In genomic region chr8:13373151-13373662, GRCm38 (mm10) we compare ENCODE assay signal across 17 mouse cellular contexts. TPM values are rescaled to one million over a fixed set of nuclear protein-coding genes. Genes with fewer than 3 reads are reported as not detected.
A peak's percentile ranks its signal among the peaks of the same experiment; 100 is the strongest.
DNase-seq lines count a peak whose midpoint lies in the region; ATAC-seq and TF ChIP-seq lines count a peak whose summit lies in the region.
"Had no signal": no experiment of that assay in that cellular context is flagged by ENCODE, and none has a peak within 500 bp of the region (broad histone marks: within the 10 kb centered on the region; RNA-seq: fewer than 3 reads in every experiment).

No protein-coding gene starts in this region.

- TF ChIP-seq CTCF in layer of hippocampus, adult 2 months (conservative IDR thresholded peaks at IDR 0.05), result no peak

- WGBS in heart, embryonic 13.5 days, result 69% methylated on average over 8 of the region's 8 CpGs
- WGBS in liver, embryonic 13.5 days (ENCODE audit: insufficient replicate concordance), result 76% methylated on average over 8 of the region's 8 CpGs

- H3K9ac ChIP-seq in heart, embryonic 13.5 days, result no peak overlapping the region
- no peak overlapping the region for H3K9ac ChIP-seq in ES-E14 (ENCODE audit: insufficient read depth, low read depth, low read length, poor library complexity, severe bottlenecking)
- no peak overlapping the region for H3K9ac ChIP-seq in liver, embryonic 13.5 days
- H3K9ac ChIP-seq: neural tube, embryonic 15.5 days had no signal

- no peak overlapping the region for H3K4me3 ChIP-seq in heart, embryonic 13.5 days
- no peak overlapping the region for H3K4me3 ChIP-seq in ES-E14 (ENCODE audit: insufficient read depth in 1 of 2, low read depth in 1 of 2, low read length in 2 of 2, poor library complexity in 1 of 2, severe bottlenecking in 1 of 2)
- H3K4me3 ChIP-seq in liver, embryonic 13.5 days (replicated peaks), result no peak overlapping the region
- no peak overlapping the region for H3K4me3 ChIP-seq in layer of hippocampus, adult 2 months
- H3K4me3 ChIP-seq: neural tube, embryonic 15.5 days had no signal

- no peak overlapping the region for H3K4me2 ChIP-seq in heart, embryonic 13.5 days
- H3K4me2 ChIP-seq in liver, embryonic 13.5 days, result no peak overlapping the region
- H3K4me2 ChIP-seq: neural tube, embryonic 15.5 days had no signal

- H3K27ac ChIP-seq in heart, embryonic 13.5 days (replicated peaks), result no peak overlapping the region
- H3K27ac ChIP-seq in ES-E14 (ENCODE audit: insufficient read depth, low read depth, low read length, poor library complexity, severe bottlenecking), result no peak overlapping the region
- H3K27ac ChIP-seq in liver, embryonic 13.5 days, result peak overlapping the region; percentile 31; the same call in 1 of the 2 replicates
- H3K27ac ChIP-seq in layer of hippocampus, adult 2 months, result no peak overlapping the region
- H3K27ac ChIP-seq: neural tube, embryonic 15.5 days had no signal

- H3K4me1 ChIP-seq in heart, embryonic 13.5 days, result no peaks in the 10 kb centered on the region
- H3K4me1 ChIP-seq in ES-E14 (ENCODE audit: control insufficient read depth in 2 of 2, insufficient read depth in 2 of 2, low read length in 2 of 2, poor library complexity in 1 of 2), result no peaks in the 10 kb centered on the region
- H3K4me1 ChIP-seq in liver, embryonic 13.5 days (replicated peaks), result no peaks in the 10 kb centered on the region
- H3K4me1 ChIP-seq: neural tube, embryonic 15.5 days had no signal

- in situ Hi-C loops in ES-E14 (cut with MboI; ENCODE audit: low sequenced_read_pairs in 2 of 2, unreplicated experiment in 2 of 2), result no loop called here

- H3K36me3 ChIP-seq in heart, embryonic 13.5 days, result peaks cover 94% of the 10 kb centered on the region
- H3K36me3 ChIP-seq in ES-E14 (ENCODE audit: control insufficient read depth, insufficient read depth, low read length, poor library complexity, severe bottlenecking), result peaks cover 78% of the 10 kb centered on the region
- peaks cover 95% of the 10 kb centered on the region for H3K36me3 ChIP-seq in liver, embryonic 13.5 days

- ATAC-seq in heart, embryonic 13.5 days (ENCODE audit: extremely low read depth, insufficient number of reproducible peaks, low FRiP score, low TSS enrichment), result peak; percentile 44; the same call in 1 of the 2 replicates
- ATAC-seq in liver, embryonic 13.5 days (ENCODE audit: low read depth), result peak; percentile 55

- H3K27me3 ChIP-seq in heart, embryonic 13.5 days (replicated peaks), result no peaks in the 10 kb centered on the region
- no peaks in the 10 kb centered on the region for H3K27me3 ChIP-seq in liver, embryonic 13.5 days
- H3K27me3 ChIP-seq: neural tube, embryonic 15.5 days had no signal

- DNase-seq in heart, adult 18-20 months, result no peak
- DNase-seq in ES-E14 (ENCODE audit: low read depth, low spot score), result no peak
- peak; percentile 57 for DNase-seq in adrenal gland, postnatal 10 days
- peak; percentile 25 for DNase-seq in liver, embryonic 13.5 days
- DNase-seq in left cerebral cortex, postnatal 14 days (ENCODE audit: low spot score in 2 of 2), result no peak
- DNase-seq in layer of hippocampus, adult 2 months (ENCODE audit: low spot score in 2 of 2), result no peak
- DNase-seq in left cerebral cortex, postnatal 25 days (ENCODE audit: low spot score in 2 of 2), result no peak
- DNase-seq: heart, postnatal 4 days; kidney, adult 18-20 months; thymus, adult 18-20 months had no signal

- intact Hi-C loops in left cerebral cortex, postnatal 14 days (cut with DNase I), result no loop called here
- intact Hi-C loops in left cerebral cortex, postnatal 25 days (cut with DNase I), result no loop called here

- H3K9me3 ChIP-seq in heart, embryonic 13.5 days, result no peaks in the 10 kb centered on the region
- H3K9me3 ChIP-seq in ES-E14 (ENCODE audit: control insufficient read depth, insufficient read depth, low read depth, low read length), result no peaks in the 10 kb centered on the region
- H3K9me3 ChIP-seq in liver, embryonic 13.5 days (replicated peaks), result no peaks in the 10 kb centered on the region
- H3K9me3 ChIP-seq: neural tube, embryonic 15.5 days had no signal

TF ChIP-seq in ES-E14, 5 proteins besides CTCF, POLR2A, EP300 and RAD21:
- TF ChIP-seq HCFC1 (IDR thresholded peaks at IDR 0.05; ENCODE audit: borderline replicate concordance, insufficient read depth, low read length), result no peak
- peak; percentile 82 for TF ChIP-seq MAFK (IDR thresholded peaks at IDR 0.05; ENCODE audit: insufficient read depth, low read depth, low read length)

RNA-seq across cellular contexts. Expression of gene Atp4b, which starts 23.4 kb away (rescaled TPM):
- polyA plus RNA-seq in heart, embryonic 13.5 days (2015; fragmentation: Nextera tagmentation; extraction: Ambion mirVana), result 0.13 TPM in 1 of 2 replicates, not detected in the other
- under 1 TPM in 1 of 2 experiments, not detected in 1; 0.44 TPM for total RNA-seq in heart, adult 18-20 months (2021)
- total RNA-seq in ES-E14 (2012; rRNA removed), result not detected in 2 replicates
- not detected for total RNA-seq in adrenal gland, postnatal 10 days (2021)
- polyA plus RNA-seq in liver, embryonic 13.5 days (2015; fragmentation: Nextera tagmentation; extraction: Ambion mirVana), result not detected in 2 replicates
- not detected for total RNA-seq in left cerebral cortex, postnatal 14 days (2021)
- total RNA-seq in layer of hippocampus, adult 2 months (2021), result not detected
- total RNA-seq in left cerebral cortex, postnatal 25 days (2021), result not detected
- total RNA-seq: heart, postnatal 4 days; layer of hippocampus, adult 18-20 months; left cerebral cortex, postnatal 10 days; megakaryocyte, adult 5-6 weeks; monocyte, adult 5-6 weeks had no signal
- polyA plus RNA-seq: neural tube, embryonic 15.5 days had no signal

RNA-seq across cellular contexts. Expression of gene Grk1, which starts 31.7 kb away (rescaled TPM):
- polyA plus RNA-seq in heart, embryonic 13.5 days (2015; fragmentation: Nextera tagmentation; extraction: Ambion mirVana), result not detected in 2 replicates
- total RNA-seq in heart, adult 18-20 months (2021), result not detected
- 0.04 and 0.05 TPM in 2 replicates for total RNA-seq in ES-E14 (2012; rRNA removed)
- under 1 TPM in 1 of 2 experiments, not detected in 1; 0.03 TPM for total RNA-seq in adrenal gland, postnatal 10 days (2021)
- not detected in 2 replicates for polyA plus RNA-seq in liver, embryonic 13.5 days (2015; fragmentation: Nextera tagmentation; extraction: Ambion mirVana)
- total RNA-seq in left cerebral cortex, postnatal 14 days (2021), result not detected
- not detected for total RNA-seq in layer of hippocampus, adult 2 months (2021)
- not detected for total RNA-seq in left cerebral cortex, postnatal 25 days (2021)
- total RNA-seq: layer of hippocampus, adult 18-20 months; monocyte, adult 5-6 weeks had no signal
- polyA plus RNA-seq: liver, embryonic 16.5 days; neural tube, embryonic 15.5 days had no signal

RNA-seq across cellular contexts. Expression of gene Tfdp1, which starts 34.7 kb away (rescaled TPM):
- 81.5 and 87.5 TPM in 2 replicates for polyA plus RNA-seq in heart, embryonic 13.5 days (2015; fragmentation: Nextera tagmentation; extraction: Ambion mirVana)
- total RNA-seq in heart, adult 18-20 months (2021), result 10 to 100 TPM; 35.2 to 38.1 TPM
- total RNA-seq in ES-E14 (2012; rRNA removed), result 97.9 and 110 TPM in 2 replicates
- total RNA-seq in adrenal gland, postnatal 10 days (2021), result 10 to 100 TPM; 69.5 to 70.8 TPM
- polyA plus RNA-seq in liver, embryonic 13.5 days (2015; fragmentation: Nextera tagmentation; extraction: Ambion mirVana), result 124 and 150 TPM in 2 replicates
- total RNA-seq in left cerebral cortex, postnatal 14 days (2021), result 10 to 100 TPM; 59.4 to 65.9 TPM
- 10 to 100 TPM; 66.1 to 66.7 TPM for total RNA-seq in layer of hippocampus, adult 2 months (2021)
- 10 to 100 TPM; 65.7 to 66.9 TPM for total RNA-seq in left cerebral cortex, postnatal 25 days (2021)

Comparison
In these comparisons a context has a peak if more than half of its experiments do, and no peak if none do; other contexts are left out.
1. DNase-seq: peak in adrenal gland, postnatal 10 days (single experiment) and liver, embryonic 13.5 days (single experiment); none in heart, adult 18-20 months (0 of 2), ES-E14 (single experiment), left cerebral cortex, postnatal 14 days (0 of 2), layer of hippocampus, adult 2 months (0 of 2) and left cerebral cortex, postnatal 25 days (0 of 2).